Mouse (Mus musculus) cerebellum, adult 11 months (tissue): ENCODE data around the gene Gm7954.
"Not testable (repeated sequence)": the region's sequence is repeated elsewhere in the genome, so short reads cannot be mapped to it uniquely, and the experiment has no call there.

Experiments
- DNase-seq: peaks from one replicate; pipeline ENCODE4 v3.0.0; 2022

Gene Gm7954

DNA sequence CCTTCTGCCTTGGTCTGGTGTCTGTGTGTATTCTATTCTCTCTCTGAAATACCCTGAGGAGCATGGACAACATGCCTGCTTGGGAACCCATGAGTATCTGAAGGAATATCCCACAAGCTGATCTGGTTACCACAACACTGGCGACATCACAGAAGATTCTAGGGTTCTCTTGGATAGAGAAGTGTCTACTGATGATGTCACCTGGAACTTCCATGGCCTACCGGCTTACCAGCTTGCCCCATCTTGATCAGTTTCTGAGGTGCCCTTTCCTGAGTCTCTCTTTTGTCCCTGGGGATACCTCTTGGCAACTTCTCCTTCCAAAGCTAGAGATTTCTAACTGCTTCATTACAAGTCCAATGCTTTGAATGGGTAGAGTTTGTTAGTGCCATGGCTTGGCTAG is at the start of gene Gm7954:
Gene Gm7954 (minus strand): TSS at position 101 of the 400 bp plus-strand sequence.
- DNase-seq, result not testable (repeated sequence)

DNA sequence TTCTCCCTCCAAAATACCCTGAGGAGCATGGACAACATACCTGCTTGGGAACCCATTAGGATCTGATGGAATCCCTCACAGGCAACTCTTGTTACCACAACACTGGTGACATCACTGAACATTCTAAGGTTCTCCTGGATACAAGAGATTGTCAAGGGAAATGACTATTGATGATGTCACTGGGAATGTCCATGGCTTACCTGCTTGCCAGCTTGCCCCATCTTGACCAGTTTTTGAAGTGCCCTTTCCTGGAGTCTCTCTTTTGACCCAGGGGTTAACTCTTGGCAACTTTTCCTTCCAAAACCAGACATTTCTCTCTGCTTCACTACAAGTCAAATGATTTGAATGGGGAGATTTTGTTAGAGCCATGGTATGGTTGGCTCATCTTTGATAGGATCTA is 36.1 kb upstream of the Gm7954 start, which contains the start of gene Gm3486:
Gene Gm3486 (minus strand): TSS at position 101 of the 400 bp plus-strand sequence.
- DNase-seq, result not testable (repeated sequence)

DNA sequence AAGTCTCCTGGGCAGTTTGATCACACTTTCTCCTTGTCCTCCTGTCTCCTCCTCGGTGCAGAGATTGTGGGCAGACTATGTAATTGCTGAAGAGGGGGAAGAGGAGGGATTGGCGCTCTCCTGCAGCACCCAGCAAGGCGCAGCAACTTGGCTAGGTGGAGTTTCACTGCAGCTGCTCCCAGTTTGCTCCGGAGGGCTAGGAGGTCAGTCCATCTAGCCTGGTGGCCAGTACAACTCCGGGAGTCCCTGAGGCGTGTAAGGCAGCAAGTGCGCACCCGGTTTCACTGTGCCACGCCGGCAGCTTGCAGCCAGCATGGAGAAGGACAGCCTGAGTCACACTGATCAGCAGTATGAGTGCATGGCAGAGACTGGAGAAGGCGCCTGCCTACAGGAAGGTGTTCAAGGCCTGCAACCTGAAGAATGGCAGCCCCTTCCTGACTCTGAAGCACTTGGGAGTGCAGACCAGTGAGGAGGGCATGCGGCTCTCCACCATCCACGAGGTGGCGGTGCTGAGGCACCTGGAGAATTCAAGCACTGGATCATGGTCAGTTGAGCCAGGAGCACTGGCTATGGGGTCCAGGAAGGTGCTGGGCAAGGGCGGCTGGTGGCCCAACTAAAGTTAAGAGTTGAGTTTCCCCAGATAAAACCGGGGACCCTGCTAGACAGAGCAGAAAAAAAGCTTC is 27.8 kb downstream of the Gm7954 start:
- DNase-seq, result not testable (repeated sequence)

DNA sequence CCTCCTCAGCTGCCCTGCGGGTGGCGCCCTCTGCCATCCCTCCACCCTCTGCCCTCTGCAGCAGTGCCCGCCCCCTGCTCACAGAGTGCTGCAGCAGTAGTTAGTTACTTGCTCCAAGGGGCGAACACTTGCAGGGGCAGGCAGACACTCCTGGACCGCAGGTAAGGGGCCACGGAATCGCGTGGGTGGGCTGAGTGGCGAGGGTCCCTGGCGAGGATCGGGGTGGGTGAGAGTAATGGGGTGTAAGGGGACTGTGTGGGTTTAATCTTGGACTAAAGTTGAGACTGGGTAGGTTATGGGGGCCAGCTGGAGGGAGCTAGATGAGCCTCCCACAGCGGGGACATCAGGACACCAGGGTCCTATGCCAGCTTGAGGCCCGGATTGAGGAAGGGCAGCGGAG is 28.6 kb downstream of the Gm7954 start:
- not testable (repeated sequence) for DNase-seq

DNA sequence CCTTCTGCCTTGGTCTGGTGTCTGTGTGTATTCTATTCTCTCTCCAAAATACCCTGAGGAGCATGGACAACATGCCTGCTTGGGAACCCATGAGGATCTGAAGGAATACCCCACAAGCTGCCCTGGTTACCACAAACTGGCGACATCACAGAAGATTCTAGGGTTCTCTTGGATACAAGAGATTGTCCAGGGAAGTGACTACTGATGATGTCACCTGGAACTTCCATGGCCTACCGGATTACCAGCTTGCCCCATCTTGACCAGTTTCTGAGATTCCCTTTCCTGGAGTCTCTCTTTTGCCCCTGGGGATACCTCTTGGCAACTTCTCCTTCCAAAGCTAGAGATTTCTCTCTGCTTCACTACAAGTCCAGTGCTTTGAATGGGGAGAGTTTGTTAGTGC is 45.1 kb downstream of the Gm7954 start, which contains the start of gene Gm6482:
Gene Gm6482 (minus strand): TSS at position 101 of the 400 bp plus-strand sequence.
- DNase-seq, result not testable (repeated sequence)
